Mouse (Mus musculus): ENCODE results near the gene Mrnip.

- TF ChIP-seq POLR2AphosphoS2 (IDR thresholded peaks at IDR 0.05; ENCODE audit: insufficient read length, low read depth) (no peak), POLR2A (IDR thresholded peaks at IDR 0.05; ENCODE audit: insufficient read length, low read depth) (no peak), CEBPB (IDR thresholded peaks at IDR 0.05; ENCODE audit: insufficient read depth, poor library complexity, severe bottlenecking) (no peak), MAX (IDR thresholded peaks at IDR 0.05; ENCODE audit: low read depth) (no peak), MYOD1 (IDR thresholded peaks at IDR 0.05; ENCODE audit: control insufficient read depth in 1 of 3, insufficient read length in 2 of 3, low read depth in 2 of 3) (no peak), SRF (IDR thresholded peaks at IDR 0.05; ENCODE audit: control insufficient read depth, insufficient read length, low read depth) (no peak)
Observed at GRCm38 (mm10) chr11:50248473-50249171, 74.4 kb downstream of the Mrnip start.
